Mouse (Mus musculus): ENCODE results near the gene Cst6. TPM values are rescaled to one million over a fixed set of nuclear protein-coding genes. Genes with fewer than 3 reads are reported as not detected.
"Not testable (repeated sequence)": the region's sequence is repeated elsewhere in the genome, so short reads cannot be mapped to it uniquely, and the experiment has no call there.

Cst6 gene
- total RNA-seq (2021): 1 to 10 TPM; 7.1 to 7.4 TPM
- long read RNA-seq, experiment 1, partial matches to known transcripts: 0 of 3 reads
- long read RNA-seq, experiment 1, other reads (novel, unspliced or antisense): 0 of 3 reads
- long read RNA-seq, experiment 2, transcript Cst6-201 (3 exons, 3,951 nt): major isoform, 5 of 5 reads
- long read RNA-seq, experiment 2, partial matches to known transcripts: 0 of 5 reads
- long read RNA-seq, experiment 2, other reads (novel, unspliced or antisense): 0 of 5 reads

DNA sequence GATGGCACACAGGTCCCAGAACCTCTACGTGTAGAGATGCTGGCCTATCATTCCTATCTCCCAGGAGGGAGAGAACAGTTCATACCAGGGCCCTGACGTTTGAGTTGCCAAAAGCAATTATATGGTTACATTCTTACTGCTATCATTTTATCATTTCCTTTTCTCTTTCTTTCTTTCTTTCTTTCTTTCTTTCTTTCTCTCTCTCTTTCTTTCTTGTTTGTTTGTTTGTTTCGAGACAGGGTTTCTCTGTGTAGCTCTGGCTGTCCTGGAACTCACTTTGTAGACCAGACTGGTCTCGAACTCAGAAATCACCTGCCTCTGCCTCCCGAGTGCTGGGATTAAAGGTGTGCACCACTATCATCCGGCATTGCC is at the start of gene Cst6:
Gene Cst6, minus strand, starts transcription at position 73 of the 372 bp plus-strand sequence.
- DNase-seq: not testable (repeated sequence)
- intact Hi-C loops (cut with DNase I; ENCODE audit: low total_unique reads): loop anchor here (10.0 kb wide), 1 partner anchor 155 kb away; no protein-coding TSS in a partner anchor

DNA sequence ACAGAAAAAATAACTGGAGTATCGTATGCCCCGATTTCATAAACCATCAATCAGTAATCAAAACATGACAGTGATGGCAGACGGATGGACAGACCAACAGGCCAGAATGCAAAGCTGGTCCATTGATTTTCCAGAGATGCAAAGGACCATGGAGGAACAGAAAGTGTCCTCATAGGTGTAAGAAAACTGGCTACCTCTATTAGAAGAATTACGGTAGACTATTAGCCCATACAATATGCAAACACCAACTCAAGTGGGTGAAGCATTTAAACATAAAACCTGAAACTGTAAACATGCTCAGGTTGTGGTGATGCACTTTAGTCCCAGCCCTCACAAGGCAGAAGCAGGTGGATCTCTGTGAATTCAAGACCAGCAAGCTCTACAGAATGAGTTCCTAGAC is 46.0 kb upstream of the Cst6 start:
- intact Hi-C loops (cut with DNase I; ENCODE audit: low total_unique reads): no loop called here
- DNase-seq: no peak

DNA sequence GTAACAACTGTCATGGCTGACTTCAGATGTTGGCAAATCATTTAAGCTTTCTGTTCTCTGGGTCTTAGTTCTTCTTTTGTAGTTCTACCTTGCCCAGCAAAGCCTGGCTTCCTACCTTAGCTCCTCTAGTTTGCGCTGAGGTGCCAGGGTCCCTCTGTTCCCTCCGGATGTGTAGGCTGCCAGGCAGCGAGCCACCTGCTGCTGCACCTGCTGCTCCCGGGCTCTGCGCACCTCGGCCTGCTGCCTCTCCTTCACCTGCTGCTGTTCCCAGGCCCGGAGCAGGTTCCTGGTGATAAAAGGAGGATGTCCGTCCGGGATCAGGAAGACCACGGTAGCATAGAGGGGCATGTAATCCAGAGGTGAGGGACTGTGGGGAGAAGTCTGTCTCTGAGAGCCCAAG is 44.8 kb upstream of the Cst6 start:
- intact Hi-C loops (cut with DNase I; ENCODE audit: low total_unique reads): no loop called here
- DNase-seq: no peak

DNA sequence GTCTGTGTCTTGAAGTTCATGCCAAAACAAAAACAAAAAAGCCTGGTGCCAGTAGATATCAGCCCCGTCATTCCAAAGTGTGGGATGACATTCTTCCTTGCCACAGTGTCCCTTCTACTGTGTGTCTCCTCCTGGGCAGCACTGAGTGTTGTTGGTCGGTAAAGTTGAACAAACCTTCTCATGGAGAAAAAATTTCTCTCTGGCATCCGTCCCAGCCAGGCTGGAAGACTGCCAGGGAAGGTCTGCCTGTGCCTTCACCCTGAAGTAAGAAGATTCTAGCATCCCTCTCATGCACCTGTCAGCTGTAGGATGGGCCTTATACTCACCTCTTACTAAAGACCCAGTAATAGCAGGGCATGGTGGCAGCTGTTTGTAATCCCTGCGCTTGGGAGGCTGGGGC is 43.5 kb upstream of the Cst6 start:
- intact Hi-C loops (cut with DNase I; ENCODE audit: low total_unique reads): no loop called here
- peak; percentile 33 for DNase-seq

DNA sequence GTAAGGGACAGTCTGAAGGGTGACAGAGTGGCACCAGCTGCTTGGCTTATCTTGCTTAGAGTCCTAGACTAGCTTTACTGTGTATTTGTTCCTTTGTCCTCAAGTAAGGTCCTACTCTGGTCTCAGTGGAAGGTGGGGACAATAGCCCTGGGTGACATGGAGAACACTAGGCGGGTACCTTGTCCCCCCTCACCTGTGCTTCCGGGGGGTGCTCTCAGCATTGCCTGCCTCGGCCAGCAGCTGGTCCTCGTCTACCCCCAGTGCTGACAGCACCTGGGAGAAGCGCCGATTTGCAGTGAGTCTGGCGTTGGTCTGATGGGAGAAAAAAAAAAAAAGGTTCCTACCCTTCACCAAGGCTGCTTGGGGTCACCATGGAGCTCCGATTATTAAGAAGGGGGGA is 41.0 kb upstream of the Cst6 start:
- no peak for DNase-seq
- intact Hi-C loops (cut with DNase I; ENCODE audit: low total_unique reads): no loop called here

DNA sequence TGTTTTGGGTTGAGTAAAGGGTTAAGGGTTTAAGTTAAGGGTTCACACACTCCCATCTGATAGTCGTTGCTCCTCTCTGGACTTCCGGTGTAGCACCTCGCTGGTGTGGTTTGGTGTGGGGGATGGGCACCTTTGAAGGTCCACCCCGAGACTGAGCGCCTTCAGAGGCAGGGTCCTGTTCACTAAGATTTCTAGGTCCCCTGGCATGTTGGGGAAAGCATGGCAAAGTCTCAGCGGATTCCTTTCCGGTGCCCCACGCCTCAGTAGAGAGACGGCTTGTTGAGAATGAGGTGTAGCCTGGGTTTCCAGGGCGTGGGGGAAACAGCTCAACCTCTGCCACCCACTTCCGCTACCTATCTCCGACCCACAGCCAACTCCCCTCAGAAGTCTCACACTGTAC is 40.3 kb upstream of the Cst6 start:
- intact Hi-C loops (cut with DNase I; ENCODE audit: low total_unique reads): no loop called here
- DNase-seq: no peak

DNA sequence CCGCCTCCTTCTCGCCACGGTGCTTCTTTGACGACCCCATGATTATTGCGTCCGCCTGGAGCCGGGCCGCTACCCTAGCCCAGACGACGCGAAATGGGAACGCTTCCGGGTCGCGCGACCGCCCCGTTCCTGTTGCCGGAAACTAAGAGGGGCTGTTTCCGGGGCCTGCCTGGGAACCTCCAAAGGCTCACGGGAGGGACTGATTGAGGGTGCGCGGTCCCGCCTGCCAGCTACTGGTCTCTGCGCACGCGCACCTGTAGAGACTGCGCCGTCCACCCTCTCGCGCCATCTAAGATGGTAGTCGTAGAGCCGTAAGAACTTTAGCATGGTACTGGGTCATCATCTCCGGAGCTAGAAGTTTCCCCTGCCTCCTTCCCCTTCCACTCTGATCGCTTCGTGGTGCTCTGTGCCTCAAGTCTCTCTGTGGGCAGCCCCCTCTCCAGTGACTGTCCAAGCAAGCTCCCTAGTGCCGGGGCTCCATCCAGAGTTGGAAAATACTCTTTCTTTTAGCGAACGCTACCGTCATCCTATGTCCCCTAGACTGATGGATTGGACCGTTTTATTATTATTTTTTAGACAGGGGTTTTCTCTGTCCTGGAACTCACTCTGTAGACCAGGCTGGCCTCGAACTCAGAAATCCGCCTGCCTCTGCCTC is 39.3 kb upstream of the Cst6 start, which contains the start of gene Sart1:
Gene Sart1, minus strand, starts transcription at position 116 of the 655 bp plus-strand sequence.
- intact Hi-C loops (cut with DNase I; ENCODE audit: low total_unique reads): no loop called here
- peak; percentile 96 for DNase-seq

DNA sequence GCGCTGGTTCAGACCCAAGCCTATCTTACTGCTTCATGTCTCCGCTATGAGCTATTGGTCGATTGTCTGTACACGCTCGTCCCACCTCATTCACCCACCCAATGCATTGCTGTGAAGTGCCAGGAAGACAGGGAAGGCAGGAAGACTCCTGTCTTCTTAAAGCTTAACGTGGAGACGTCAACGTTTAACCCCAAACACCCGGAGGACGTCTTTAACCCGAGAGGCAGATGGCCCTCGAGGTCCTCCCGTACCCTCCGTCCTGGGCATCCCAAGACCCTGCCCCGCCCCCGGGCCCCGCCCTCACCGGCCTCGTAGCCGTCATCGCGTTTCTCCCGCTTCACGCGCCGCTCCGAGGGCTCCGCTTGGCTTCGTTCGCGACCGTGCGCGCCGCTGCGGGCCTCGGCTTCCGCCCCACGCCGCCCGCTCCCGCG is 38.7 kb upstream of the Cst6 start:
- intact Hi-C loops (cut with DNase I; ENCODE audit: low total_unique reads): no loop called here
- DNase-seq: peak; percentile 42

DNA sequence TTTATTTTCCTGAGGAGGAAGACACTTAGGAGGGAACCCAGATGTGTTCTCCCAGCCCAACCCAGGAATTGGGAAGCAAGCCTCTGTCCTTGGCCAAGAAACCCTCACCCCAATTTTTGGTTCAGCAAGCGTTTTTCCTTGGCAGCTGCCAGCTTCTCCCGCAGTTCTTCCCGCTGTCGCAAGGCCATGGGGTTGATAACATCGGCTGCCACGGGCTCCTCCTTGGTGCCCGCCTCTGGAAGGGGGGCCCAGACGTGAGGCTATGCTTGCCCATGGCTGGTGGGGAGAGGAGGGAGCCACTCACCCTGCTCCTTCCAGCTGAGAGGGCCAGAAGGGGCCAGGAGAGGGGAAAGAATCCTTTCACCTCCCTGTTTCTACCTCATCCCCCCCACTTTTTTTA is 35.3 kb upstream of the Cst6 start:
- intact Hi-C loops (cut with DNase I; ENCODE audit: low total_unique reads): no loop called here
- DNase-seq: no peak

DNA sequence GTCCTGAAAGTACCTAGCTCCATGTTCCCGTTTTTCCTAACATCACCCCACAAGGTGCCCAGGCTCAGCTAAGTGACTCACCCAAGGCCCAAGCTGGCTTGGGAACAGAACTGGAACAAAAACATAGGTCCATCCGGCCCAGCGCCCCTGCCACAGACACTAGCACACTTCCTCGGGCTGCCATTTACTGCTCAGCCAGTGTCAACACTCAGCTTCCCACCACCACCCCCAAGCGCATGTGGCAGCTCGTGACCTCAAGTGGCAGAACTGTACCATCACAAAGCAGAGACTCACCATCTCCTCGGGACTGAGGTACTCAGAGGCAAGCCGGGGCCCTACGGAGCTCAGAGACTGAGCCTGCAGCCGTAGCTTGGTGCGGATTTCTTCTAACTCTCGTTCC is 34.0 kb upstream of the Cst6 start:
- intact Hi-C loops (cut with DNase I; ENCODE audit: low total_unique reads): no loop called here

DNA sequence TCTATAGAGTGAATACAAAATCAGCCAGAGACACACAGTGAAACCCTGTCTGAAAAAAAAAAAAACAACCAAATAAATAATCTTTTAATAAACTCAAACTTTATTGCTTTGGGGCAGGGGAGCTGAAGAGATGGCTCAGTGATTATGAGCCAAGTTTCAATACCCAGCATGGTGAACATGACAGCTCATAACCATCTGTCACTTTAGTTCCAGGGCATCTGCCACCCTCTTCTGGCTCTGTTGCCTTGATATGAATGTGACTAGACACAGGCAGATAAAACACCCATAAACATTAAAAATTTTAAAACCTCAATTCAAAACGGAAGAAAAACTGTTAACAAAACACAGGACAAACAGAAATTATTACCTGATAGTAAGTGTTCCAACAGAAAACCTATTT is 28.1 kb upstream of the Cst6 start:
- DNase-seq: no peak
- intact Hi-C loops (cut with DNase I; ENCODE audit: low total_unique reads): no loop called here

More for the DNA sequence above, 34.0 kb upstream of the Cst6 start:
- no peak for DNase-seq

DNA sequence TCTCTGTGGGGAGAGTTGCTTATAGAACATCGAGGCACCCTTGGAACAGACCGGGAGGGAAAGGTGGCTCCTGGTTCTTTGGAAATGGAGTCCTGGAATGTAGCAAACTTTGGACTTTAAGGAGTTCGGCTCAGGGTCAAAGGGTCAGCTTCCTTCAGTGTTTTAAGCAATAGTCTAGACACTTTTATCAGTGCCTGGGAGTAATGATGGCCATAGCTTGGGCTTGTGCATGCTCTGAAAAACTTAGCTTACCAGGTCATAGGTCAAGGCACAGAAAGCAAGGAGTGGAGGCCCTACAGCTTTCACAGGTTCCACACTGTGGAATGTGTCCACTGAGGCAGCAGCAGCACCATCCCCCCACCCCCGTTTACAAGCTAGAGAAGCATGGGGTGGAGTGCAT is 25.4 kb upstream of the Cst6 start:
- intact Hi-C loops (cut with DNase I; ENCODE audit: low total_unique reads): no loop called here
- no peak for DNase-seq

DNA sequence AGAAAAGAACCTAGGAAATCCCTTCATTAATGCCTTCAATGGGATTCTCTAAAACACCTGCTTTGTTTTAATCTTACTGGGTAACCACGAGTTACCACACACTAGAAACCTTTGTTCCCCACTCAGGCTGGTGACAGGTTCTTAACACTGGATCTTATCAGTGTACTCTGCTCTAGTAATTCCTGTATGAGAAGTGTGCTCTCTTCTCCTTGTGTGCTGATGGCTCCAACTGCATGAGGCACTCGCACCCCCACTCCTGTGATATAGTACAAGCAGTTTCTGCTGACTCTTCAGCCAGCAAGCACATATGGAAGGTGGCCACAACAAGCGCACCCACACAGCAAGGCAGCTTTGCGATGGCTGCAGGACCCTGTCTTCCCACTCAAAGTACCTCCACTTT is 24.8 kb upstream of the Cst6 start:
- DNase-seq: no peak
- intact Hi-C loops (cut with DNase I; ENCODE audit: low total_unique reads): no loop called here

DNA sequence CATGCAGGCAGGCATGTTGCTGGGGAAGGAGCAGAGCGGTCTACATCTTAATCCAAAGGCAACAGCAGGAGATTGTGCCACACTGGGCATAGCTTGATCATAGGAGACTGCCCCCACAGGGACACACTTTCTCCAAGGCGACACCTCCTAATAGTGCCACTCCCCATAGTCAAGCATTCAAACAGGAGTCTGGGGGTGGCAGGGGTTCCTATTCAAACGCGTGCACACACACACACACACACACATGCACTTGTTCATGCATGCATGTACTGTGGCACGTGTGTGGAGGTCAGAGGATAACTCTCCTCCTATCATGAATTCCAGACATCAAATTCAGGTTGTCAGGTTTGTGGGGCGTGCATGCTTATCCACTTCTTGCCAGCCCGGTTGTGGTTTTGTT is 23.4 kb upstream of the Cst6 start:
- intact Hi-C loops (cut with DNase I; ENCODE audit: low total_unique reads): no loop called here
- no peak for DNase-seq

DNA sequence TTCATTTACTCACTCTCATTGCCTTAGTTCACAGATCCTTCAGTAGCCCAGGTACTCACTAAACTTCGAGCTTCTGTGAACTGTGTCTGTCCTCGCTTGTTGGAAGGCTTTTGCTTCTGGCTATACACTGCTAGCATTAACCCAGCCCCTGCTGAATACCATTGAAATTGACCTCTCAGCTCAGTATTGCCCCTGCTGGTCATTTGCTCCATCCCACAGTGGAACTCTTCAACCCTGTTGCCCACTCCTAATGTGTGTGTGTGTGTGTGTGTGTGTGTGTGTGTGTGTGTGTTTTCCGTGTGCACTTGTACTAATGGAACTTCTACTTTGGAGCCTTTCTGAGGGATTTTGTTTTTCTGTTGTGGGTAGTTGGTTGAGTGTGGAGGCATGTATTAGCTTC is 21.6 kb upstream of the Cst6 start:
- DNase-seq: no peak
- intact Hi-C loops (cut with DNase I; ENCODE audit: low total_unique reads): no loop called here

DNA sequence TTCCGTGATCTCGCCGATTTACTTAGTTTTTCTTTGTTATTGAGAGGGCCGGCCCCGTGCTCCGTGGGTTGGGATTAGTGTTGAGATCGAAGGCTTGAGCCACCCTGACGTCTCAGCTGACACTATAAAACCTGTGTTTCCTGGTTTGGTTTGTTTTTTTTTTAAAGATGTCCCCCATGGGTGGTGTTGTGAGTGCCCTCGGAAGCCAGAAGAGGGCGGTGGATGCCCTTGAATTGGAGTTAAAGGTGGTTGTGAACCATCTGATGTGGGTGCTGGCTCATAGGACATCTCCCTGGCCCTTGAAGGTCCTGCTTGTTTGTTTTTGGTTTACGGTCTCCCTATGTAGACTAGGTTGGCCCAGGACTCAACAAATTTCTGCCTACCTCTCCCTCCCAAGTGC is 18.1 kb upstream of the Cst6 start:
- DNase-seq: no peak
- intact Hi-C loops (cut with DNase I; ENCODE audit: low total_unique reads): no loop called here

DNA sequence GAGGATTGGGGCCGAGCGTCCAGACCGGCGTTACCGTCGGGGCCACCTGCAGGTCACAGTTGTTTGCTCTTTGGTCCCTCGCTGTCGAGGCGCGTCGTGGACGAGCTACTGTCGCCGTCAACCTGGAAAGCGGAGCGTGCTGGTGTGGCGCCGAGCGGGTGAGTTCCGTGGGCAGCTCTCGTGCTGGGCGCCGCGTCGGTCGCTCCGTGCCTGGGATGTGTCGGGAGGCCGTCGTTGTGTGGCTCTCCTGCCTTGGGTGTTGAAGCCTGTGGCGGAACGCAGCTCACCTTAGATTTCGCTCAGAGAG is 17.6 kb upstream of the Cst6 start, which contains the start of gene Banf1:
Gene Banf1, minus strand, starts transcription at position 116 of the 307 bp plus-strand sequence.
- no peak for DNase-seq
- intact Hi-C loops (cut with DNase I; ENCODE audit: low total_unique reads): no loop called here

DNA sequence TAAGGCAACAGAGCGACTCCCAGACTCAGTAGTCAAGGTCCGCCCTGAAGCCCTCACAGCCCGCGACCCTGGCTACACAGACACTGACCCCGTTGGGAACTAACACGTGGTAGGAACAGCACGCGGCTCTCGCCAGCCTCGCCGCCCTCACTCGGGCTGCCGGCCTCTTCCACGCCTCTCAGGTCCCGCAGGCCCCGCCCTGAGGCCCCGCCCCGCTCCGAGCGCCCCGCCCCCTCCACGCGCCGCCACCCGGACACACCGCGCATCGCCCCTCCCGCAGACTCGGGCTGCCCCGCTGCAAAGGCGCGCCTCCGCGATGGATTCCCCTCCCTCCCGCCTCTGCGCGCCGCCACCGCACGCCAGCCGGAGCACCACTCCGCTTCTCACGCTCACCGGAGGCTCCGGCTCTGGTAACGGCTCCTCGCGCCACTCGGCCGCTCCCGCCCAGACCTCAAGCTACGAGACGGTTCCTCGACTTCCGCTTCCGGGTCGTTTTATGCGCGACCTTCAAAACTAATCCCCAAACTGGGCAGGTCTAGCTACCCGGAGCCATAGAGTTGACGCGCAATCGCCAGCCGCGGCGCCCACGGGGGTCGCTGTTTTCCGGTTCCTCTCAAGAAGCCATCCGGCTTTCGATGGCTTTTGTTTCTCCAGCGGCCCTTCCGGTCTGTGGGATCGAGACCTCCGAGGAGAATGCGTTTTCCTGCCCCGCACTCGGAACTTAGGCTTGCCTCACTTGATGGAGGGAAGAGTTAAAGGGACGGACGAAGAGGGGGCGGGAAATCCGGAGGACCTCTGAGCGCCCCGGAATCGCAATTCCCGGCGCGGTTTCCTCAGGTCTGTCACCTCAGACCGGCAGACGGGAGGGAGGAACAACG is 17.0 kb upstream of the Cst6 start, which contains the start of gene Eif1ad:
Gene Eif1ad, plus strand, starts transcription at position 567 of the 878 bp plus-strand sequence.
- peak; percentile 93 for DNase-seq
- intact Hi-C loops (cut with DNase I; ENCODE audit: low total_unique reads): no loop called here

DNA sequence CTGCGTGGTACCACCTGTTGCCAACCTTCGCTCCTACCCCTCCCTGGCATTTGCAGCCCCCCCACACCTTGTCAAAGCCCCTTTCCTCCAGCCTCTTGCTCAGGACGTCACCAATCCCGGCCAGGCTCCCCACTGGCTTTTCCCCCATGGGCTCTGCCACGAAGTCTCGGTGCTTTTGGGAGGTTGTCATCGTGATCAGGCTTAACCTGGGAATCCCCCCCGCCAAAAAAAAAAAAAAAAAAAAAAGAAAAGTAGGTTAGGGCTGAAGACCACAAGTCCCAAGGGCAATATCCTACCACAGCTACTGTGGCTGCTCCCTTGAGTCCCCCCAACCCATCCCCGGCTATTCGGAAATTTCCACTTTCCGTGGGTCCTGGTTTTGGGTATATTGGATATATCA is 16.4 kb upstream of the Cst6 start:
- no peak for DNase-seq
- intact Hi-C loops (cut with DNase I; ENCODE audit: low total_unique reads): no loop called here

DNA sequence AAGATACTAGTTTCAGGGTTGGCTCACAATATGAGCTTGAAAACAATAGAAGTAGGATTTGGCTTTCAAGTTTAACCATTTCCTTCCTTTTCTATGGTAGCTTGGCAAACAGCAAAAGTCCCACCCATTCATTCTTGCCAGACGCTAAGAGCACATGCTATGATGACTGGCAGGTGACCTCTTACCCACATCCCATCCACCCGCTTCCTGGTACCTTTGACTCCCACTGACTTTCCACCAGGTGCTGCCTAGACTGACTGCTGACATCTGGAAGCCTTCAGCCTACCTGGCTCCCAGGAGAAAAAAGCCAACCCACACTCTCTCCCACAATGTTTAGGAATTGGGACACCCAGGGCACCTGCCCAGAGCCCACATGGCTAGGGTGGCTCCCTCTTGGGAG is 14.8 kb upstream of the Cst6 start:
- intact Hi-C loops (cut with DNase I; ENCODE audit: low total_unique reads): no loop called here
- no peak for DNase-seq

DNA sequence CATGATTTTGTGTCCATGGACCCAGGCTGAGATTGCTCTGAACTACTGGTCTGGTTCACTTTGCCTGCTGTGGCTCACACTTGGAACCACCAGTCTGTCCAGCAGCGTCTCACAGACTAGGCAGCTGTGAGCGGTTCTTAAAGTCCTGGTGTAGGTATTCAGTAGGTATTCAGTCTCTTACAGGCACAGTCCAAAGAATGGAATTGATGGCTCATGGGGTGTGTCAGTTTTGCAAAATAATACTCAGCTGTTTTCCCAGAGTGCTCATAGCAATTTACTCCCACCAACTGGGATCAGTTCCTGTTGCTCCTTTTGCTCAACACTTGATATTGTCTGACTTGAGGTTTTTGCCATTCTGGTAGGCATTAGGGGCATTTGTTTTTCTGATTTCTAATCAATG is 12.8 kb upstream of the Cst6 start:
- intact Hi-C loops (cut with DNase I; ENCODE audit: low total_unique reads): no loop called here
- DNase-seq: no peak

Data from gastrocnemius, postnatal 14 days (tissue).